Mouse (Mus musculus): ENCODE measurements at regions not wholly inside any gene's neighbourhood (a gene's known extent, or its start where the extent isn't known, plus 50 kb on each side); places are given as distances from the start of the nearest gene placed in this dataset.

DNA sequence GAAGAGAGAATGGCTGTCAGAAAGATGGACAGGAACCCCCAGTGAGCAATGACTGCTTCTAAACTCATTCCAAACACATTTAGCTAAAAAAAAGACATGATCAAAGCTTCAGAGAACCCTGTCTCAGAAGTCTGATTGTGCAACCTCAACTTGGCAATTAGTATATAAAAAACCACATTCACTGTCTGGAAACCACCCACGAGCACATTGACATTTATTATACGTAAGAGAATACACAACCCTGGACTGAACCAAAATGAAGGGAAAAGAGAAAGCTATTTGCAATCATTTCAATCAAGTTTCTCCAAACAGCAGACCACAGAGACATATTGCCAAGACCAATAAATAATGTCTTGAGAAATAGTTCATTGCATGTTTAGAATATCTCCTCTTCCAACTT is 820.7 kb upstream of the Adgrl2 start:
- no peak for DNase-seq (ENCODE audit: low spot score)

DNA sequence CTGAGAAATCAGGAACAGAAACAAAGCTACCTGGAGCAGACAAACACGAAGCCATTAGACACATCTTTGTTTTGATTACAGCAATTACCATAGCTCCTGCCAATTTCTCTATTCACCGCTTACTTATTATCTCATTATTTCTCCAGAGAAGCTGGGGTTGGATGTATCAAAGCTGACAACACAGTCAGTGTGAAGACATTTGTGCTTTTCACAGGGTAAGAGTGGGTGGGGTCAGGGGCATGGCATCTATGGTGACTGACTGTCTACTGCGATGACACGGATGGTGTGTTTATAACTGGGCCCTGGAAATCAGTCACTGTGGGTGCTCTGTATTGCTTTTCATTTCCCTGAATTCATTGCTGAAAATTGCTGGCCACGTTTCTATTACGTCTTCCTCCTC is 815.0 kb upstream of the Adgrl2 start:
- DNase-seq (ENCODE audit: low spot score), result no peak

DNA sequence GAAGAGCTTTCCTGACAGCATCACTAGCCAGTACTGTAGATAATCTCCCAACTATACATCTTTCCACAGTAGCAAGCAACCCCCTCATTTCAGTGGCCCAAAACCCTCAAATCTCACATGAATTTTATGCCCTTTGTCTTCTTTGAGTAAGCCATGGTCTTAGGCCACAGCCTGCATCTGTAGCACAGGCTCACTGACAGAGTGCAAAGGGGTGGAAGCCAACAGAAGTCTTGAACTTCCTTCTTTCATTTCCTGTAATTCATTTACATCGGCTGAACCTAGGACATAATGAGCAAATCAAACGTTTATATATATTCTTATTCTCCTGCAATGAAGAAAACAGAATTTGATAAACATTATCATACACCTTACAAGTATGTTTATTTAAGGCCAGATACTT is 805.8 kb upstream of the Adgrl2 start:
- no peak for DNase-seq (ENCODE audit: low spot score)

DNA sequence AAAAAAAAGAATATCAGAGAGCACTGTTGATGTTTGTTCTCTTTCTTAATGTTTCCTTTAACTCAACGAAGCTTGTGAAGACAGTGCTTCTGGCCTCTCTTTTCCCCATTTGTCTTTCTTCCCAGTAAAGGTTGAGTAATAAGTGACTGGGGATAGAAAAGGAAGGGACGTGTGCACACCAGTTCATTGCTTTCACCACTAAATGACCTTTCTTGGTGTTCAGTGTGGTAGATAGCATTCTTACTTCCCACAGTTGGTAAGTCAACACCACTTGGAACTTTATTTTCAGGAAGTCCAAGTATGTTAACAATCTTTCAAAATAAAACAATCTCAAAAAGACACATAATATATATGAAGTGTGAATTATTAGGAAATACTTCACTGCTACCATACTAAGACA is 801.2 kb upstream of the Adgrl2 start:
- no peak for DNase-seq (ENCODE audit: low spot score)

DNA sequence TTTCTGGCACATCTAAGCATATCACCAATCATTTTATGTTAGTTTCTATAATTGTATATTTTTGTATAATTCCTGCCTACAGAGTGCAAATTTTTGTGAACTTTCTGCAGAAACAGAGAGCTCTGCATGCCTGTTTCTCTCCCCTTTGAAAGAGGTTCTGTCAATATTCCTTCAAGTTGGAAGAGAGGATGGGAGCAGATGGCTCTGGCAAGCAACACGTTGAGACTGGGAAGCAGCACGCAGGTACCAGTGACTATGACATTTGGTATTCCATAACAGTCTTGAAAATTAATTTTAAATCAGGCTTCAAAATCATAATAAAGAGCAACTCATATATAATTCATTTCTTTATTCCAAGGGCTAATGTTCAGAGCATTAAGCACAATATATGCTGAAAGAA is 795.7 kb upstream of the Adgrl2 start:
- no peak for DNase-seq (ENCODE audit: low spot score)

DNA sequence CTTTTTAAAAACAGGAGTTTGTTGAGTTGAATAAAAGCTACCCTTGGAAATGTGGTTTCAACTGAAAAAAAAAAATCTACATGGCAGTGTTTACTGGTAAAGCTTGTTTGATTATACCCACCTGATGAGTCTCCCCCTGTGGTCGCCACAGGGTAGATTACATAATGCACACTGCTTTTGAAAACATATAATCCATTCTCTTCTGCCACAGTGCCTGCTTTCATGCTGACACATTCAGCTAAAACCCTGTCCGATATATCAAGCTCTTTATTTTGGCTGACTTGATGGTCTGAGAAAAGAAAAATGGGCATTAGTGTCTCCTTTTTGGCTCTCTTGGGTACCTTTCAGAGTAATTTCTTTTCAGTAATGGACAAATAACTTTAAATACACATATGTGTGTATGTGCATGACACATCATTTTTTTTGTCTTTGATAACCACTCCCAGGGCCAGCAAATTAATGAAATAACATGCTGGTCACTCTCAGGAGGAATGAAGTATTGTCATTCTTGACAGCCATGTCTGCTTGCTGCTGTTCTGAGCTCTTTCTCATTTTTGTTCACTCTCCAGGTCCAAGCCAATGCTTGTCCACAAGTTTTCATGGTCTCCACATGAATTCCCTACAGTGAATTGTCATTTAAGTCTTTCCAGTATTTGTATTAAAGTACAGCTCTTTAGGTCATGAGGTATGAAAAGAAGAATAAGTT is 793.7 kb upstream of the Adgrl2 start:
- DNase-seq (ENCODE audit: low spot score), result no peak

DNA sequence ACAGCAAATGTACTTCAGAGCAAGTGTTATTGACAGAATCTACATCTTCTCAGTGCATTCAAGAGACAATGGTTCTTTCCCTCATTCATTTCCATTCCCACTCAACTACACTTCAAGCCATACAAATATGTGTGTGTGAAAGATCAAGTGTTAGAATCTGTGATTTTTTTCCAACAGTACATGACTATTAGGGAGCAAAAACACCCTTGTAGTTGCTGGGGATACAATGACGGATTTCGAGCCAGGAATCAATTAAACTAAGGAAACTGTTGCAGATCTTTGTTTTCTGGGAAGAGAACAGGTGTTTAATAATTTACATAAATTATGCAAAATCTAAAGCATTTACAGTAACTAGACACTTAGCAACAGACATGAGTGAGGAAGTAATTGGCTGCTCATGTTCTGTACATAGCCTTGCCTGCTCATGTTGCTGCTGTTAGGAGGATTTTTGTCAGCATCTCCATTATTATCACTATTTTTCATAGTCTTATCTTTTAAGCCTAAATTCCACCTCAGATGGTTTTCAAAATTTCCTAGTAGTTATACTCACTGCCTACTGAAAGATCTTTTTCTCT is 777.6 kb upstream of the Adgrl2 start:
- no peak for DNase-seq (ENCODE audit: low spot score)

DNA sequence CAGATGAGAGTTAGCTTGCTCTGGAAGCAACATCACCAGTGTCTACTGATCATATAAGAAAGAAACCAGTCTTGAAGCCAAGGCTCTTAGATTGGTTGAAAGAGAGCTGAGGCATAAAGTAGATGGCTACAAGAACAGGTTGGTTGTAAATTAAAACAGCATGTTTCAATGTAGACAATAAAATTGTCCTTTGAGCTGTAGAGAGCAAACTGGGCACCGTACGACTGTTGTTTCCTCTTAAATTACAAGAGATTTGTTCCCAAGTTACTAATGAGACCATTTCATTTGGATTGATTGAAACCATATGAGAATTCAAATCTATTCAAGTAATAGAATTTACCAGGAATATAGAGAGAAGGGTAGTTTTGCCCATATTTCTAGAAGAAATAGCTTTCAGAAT is 770.9 kb upstream of the Adgrl2 start:
- no peak for DNase-seq (ENCODE audit: low spot score)

DNA sequence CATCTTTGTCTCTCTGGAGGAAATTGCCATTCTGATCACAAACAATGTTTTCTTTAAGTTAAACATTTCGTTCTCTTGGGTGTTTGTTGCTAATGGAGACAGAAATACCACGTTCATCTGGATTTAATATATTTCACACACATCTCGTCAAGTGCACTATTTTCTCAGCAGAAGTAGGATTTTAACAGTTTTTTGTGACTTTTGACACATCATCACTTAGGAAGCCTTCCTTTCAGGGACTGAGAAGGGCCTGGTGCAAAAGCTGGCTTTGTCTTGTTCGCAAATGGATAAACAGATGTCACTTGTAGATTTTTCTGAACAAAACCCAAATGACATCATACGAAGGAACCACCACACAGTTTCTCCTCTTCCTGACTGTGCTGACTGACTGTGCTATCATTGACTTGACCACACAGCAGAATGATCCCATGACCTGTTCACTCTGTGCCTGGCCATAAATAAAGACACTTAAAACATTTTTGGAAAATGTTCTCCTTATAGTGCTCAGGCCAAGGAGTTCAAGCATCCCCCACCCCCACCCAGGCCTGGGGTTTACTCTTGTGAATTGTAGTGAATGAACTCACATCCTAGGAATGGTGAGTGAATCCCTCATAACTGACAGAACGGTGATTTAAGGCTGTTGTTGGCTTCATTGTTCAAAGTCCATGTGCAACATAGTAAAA is 767.7 kb upstream of the Adgrl2 start:
- DNase-seq (ENCODE audit: low spot score), result no peak

DNA sequence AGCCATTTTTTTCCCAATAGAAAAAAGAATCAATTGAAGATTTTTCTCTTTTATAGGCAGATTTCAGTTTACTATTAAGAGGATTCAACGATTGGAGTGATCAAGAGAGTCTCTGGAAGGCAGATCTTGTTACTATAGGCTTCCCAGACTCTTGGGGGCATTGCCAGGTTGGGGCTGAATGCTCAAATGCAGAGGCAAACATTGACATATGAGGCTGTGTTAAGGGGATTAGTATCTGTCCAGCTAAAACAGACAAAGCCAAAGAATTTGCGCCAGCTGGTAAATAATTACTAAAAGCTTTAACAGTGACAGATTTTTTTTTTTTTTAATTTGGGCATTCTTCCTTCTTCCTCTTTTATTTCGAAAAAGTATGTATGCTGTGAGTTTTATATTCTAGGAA is 745.7 kb upstream of the Adgrl2 start:
- no peak for DNase-seq (ENCODE audit: low spot score)

DNA sequence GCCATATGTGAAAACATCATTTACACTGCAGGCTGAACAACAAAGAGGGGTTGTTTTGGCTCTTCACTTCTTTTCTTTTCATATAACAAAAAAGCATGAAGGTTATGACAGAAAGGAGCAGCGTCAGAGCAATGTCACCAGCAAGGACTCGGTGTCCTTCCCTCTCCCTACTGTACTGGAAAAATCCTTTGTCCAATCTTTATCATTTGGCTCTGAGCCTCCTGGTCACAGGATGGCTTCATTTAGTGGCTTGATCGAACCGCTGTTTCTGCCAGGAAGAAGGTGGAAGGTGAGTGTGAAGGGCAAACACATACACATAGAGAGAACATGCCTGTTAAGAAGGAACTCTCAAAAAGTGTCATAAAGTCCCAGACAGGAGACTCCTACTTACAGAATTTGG is 735.9 kb upstream of the Adgrl2 start:
- no peak for DNase-seq (ENCODE audit: low spot score)

DNA sequence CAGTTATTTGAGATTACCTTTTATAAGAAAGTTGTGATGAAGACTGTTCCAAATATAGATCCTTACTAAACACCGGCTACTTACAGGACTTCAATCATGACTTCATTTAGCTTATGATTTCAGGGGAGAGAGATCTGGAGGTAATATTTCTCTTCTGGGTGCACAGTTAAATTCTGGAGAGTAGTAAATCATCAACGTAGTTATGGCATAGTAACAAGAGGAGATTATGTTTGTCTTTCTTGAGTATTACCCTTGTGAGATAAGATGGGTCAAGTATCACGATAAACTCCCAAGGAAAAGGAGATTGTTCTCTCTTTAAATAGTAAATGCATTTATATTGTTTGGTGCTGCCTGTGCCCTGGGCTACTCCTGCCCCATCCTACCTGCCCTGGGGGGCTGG is 734.5 kb upstream of the Adgrl2 start:
- no peak for DNase-seq (ENCODE audit: low spot score)

DNA sequence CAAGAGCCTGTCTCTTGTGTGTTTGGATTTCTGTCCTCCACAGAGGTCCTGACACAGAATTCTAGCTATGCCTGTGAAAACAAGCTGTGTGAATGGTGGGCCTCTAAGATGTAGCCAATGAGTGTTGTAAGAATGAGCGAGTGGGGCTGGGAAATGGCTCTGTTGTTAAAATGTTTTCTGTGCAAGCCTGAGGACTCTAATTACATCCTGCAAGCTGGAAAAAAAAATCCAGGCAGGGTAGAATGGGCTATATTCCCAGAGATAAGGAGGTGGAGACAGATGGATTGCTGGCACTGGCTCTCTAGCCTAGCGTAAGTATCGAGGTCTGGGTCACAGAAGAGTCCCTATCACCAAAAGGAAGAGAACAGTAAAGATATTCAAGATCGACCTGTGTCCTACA is 731.5 kb upstream of the Adgrl2 start:
- no peak for DNase-seq (ENCODE audit: low spot score)

DNA sequence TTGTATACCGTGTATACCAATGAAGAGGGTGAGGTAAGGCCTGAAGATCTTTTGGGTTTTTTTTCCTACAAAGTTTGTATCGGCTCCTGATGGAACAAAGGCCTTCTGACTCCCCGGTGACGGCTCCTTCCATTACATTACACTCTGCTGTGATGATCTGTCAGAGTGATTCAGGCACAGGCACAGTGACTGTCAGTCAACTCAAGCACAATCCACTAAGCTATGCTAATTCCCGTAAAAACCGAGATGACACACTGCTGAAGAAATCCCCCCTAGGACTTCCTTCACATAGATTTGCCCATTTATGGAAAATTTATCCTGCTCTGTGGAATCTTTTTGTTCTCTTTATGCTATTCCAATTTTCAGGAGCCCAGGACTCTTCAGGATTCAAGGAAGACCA is 730.0 kb upstream of the Adgrl2 start:
- no peak for DNase-seq (ENCODE audit: low spot score)

DNA sequence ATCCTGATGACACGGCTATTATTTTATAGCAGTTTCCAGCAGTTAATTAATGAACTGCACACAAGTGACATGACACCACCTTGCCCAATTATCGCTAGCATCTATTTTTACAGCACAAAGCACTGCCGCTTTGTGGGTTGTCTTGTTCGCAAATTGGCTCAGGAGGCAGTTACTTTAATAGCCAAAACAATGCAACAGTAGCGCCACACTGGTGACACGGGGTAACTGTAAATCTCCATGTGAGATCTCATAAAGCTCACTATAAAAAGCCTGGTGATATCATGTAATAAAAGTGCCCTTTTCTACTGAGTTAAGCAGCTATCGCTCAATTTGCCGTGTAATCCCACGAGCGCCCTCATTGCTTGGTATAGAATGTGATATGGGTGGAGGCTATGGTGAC is 715.4 kb upstream of the Adgrl2 start:
- no peak for DNase-seq (ENCODE audit: low spot score)

DNA sequence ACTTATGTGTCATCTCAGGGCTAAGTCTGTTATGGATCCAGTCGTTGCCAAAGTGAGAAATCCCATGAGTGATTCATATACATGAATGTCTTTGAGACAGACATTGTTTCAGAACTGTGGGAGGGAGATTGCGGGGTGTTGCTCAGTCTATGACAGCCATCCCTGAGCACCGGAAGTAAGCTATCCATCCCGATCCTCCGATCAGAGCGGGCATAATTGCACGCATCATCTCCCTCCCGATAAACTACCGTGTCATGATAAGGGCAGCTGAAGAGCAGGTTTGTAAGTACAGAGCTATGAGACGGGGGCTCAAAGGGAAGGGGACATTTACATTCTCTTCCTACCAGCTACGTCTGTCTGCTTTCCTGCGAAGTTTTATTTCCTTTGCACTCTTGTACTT is 715.0 kb upstream of the Adgrl2 start:
- no peak for DNase-seq (ENCODE audit: low spot score)

DNA sequence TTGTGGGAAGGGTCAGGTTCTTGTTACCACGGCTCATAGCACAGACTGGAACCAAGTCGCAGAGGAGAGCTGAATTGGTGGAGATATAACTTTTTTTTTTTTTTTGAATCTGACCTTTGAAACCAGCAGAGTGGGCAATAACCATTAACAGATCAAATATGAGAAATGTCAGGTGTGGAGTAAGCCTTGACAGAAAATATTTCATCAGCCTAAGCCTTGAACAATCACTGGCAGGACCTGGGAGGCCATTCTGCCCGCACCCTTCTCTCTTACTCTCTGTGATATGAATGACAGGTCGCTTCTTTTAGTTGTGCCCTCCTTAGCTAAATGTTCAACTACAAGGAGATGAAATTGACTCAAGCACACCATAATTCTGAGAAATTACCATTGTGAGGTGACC is 714.1 kb upstream of the Adgrl2 start:
- no peak for DNase-seq (ENCODE audit: low spot score)

DNA sequence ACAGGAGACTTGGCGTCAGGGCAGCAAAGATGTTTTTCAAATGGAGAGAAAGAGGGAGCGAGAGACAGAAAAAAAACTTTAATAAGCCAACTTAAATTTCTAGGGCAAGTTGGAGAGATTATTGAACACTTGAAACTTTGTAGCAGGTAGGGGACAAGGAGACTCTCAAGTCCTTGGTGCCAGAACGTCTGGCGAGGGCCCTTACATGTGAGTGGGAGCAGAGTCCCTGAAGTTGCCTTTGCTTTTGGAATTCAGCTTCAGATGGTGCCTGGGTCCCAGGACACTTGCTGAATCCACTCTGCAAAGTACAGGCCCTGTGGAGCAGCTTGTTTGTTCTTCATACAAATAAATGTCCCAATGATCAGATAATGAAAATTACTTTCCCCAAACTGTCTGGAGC is 693.2 kb upstream of the Adgrl2 start:
- DNase-seq (ENCODE audit: low spot score), result no peak

DNA sequence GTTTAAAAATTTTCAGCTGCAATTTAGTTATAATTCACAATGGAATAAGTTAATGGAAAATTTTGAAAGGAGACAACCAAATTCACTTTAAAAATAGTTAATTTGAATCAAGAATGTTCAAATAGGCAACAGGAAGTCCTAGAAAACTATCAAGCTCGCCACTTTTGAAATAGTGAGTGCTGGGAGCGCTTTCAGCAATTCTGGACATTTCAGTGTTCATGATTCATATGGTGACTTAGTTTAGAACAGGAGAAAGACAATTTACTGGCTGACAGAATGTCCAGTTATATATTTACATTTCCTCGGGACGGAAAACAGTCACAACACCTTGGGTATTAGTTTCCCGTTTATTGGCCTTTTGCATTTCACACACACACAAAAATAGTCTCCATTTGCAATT is 691.9 kb upstream of the Adgrl2 start:
- DNase-seq (ENCODE audit: low spot score), result no peak

DNA sequence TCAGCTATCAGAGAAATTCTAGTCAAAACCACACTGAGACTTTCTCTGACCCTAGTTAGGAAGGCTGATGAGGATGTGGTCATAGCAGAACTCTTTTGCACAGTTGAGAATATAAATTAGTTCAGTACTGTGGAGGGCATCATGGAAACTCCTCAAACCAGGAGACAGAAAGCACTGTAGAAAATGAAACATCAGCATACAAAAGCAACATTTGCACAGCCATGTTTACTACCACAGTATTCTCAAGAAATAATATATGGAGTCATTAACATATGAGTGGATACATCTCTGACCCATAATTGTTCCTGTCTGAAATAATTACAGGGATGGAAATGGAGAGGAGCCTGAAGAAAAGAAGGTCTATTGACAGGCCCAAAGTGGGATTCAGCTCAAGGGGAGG is 683.6 kb upstream of the Adgrl2 start:
- DNase-seq (ENCODE audit: low spot score), result no peak

DNA sequence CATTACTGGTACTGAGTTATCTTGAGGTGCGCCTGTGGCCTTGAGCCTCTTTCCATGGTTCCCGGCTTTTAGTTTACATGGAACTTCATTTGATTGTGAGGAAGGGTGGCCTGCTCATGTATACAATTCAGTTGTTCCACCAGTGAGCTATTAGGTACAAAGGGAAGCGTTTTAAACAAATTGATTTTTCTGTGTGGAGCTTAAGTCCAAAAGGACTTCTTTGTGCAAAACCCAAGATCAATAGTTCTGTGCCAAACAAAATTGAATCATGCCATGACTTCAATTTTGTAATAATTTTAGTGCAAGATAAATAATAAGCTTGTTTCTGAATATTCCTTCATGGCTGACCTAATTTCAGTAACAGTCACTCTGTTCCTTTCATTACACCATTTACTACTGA is 674.3 kb upstream of the Adgrl2 start:
- DNase-seq (ENCODE audit: low spot score), result no peak

DNA sequence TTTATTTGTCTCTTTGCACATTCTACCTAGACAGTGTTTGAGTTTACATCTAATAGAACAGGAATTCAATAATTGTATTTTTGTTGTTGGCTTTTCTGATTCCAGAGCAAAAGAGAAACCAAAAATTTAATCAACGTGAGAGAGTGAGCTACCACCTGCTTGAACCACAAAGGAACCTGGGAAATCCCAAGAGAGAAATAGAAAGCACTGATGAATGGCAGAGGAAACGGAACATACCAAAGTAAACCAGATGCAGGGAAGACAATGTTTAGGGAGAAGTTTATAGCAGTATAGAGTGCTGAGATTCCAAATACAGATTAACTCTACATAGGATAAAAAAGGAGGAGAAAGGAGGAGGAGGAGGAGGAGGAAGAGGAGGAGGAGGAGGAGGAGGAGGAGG is 648.0 kb upstream of the Adgrl2 start:
- DNase-seq (ENCODE audit: low spot score), result no peak

DNA sequence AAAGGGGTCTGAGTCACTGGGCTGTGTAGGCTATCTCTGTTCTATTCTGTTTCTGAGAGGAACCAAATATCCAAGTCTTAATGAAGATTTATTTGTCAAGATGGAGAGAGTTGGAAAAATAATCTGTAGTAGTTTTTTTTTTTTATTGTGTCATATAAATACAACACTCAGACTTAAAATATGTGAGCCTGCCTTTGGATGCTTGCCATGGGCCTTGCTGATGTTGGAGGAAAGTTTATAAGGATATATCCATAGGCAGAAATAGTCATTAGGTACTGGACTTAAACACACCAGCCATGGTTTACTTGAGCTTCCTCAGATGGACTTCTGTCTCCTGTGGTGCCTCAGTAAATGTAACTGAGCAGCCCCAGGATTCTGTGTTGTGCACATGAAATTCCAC is 635.8 kb upstream of the Adgrl2 start:
- DNase-seq (ENCODE audit: low spot score), result no peak

DNA sequence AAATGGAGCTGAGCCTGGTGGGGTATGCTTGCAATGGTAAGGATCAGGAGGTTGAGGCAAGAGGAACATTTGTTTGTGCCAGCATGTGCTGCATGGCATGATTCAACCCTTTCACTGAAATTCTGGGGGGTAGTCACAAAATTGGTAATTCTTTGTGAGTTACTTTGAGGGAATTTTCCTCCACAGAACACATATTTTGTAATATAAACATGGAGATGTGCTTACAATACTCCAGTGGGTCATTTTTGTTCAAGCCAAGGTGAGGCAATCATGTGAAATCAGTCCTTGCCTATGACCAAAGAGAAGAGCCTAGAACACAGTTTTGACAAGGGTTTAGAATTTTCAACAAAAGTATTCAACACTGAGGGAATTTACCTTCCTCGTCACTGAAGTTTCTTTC is 635.1 kb upstream of the Adgrl2 start:
- no peak for DNase-seq (ENCODE audit: low spot score)

Data from ovary, postnatal 10 days (tissue).